Mouse (Mus musculus) midbrain, postnatal 0 days (tissue): ENCODE results near the gene Jam3. TPM values are rescaled to one million over a fixed set of nuclear protein-coding genes. Genes with fewer than 3 reads are reported as not detected.

ENCODE experiments used
- ATAC-seq: fragments of 200-750 bp; cut with Nextera tagmentation; 2 replicates; pipeline ENCODE4 v1.8.0; 2017; ENCODE audit warnings: moderate number of reproducible peaks, mild to moderate bottlenecking, moderate TSS enrichment, moderate library complexity; ENCODE audit not compliant: low FRiP score
- DNase-seq: peaks from one replicate; pipeline ENCODE4 v3.0.0-alpha.2; 2015; ENCODE audit warnings: low spot score
- H3K27ac ChIP-seq: fragments of 300-500 bp; sonication (generic); 2 replicates; pipeline ENCODE4 v1.5.1; 2014; ENCODE audit warnings: low read depth, mild to moderate bottlenecking, low read length, mixed read lengths
- H3K27me3 ChIP-seq: fragments of 300-500 bp; sonication (generic); 2 replicates; pipeline ENCODE4 v1.6.1; 2014; ENCODE audit warnings: low read length, control low read depth, mixed read lengths; ENCODE audit not compliant: insufficient read depth
- H3K36me3 ChIP-seq: fragments of 300-500 bp; sonication (generic); 2 replicates; pipeline ENCODE4 v1.6.1; 2014; ENCODE audit warnings: low read length, control low read depth, mixed read lengths; ENCODE audit not compliant: insufficient read depth
- H3K4me1 ChIP-seq: fragments of 300-500 bp; sonication (generic); 2 replicates; pipeline ENCODE4 v1.6.1; 2014; ENCODE audit warnings: mild to moderate bottlenecking, control low read depth, antibody characterized with exemption, low read length, mixed read lengths; ENCODE audit not compliant: insufficient read depth
- H3K4me2 ChIP-seq: fragments of 300-500 bp; sonication (generic); 2 replicates; pipeline ENCODE4 v1.6.1; 2014; ENCODE audit warnings: low read depth, mild to moderate bottlenecking, low read length, mixed read lengths; ENCODE audit not compliant: poor library complexity, severe bottlenecking
- H3K4me3 ChIP-seq: fragments of 300-500 bp; sonication (generic); 2 replicates; pipeline ENCODE4 v1.5.1; 2014; ENCODE audit warnings: low read depth, mild to moderate bottlenecking, low read length, moderate library complexity
- H3K9ac ChIP-seq: fragments of 300-500 bp; sonication (generic); replicated peaks from 2 replicates; pipeline ENCODE4 v1.6.1; 2014; ENCODE audit warnings: mild to moderate bottlenecking, low read length, moderate library complexity, mixed read lengths; ENCODE audit not compliant: poor library complexity, severe bottlenecking
- H3K9me3 ChIP-seq: fragments of 300-500 bp; sonication (generic); 2 replicates; pipeline ENCODE4 v1.6.1; 2016; ENCODE audit warnings: low read length, control low read depth
- CTCF ChIP-seq: IDR thresholded peaks from 2 replicates; pipeline ENCODE4 v1.5.1; 2016; ENCODE audit warnings: antibody characterized with exemption, mild to moderate bottlenecking
- WGBS: fragments of 180-500 bp; shearing (Covaris S2); extraction: QIAGEN DNeasy Blood & Tissue Kit; methylation state at CpG from one replicate; pipeline ENCODE4 v1.1.7; 2014; 5-methylcytosine and 5-hydroxymethylcytosine counted together
- polyA plus RNA-seq: library from polyadenylated mRNA; unstranded; fragments of >200 nt; fragmentation: Nextera tagmentation; extraction: Ambion mirVana; gene quantifications from 2 replicates; pipeline ENCODE4 v1.2.1, GENCODE M21; 2015
- total RNA-seq: library from RNA; depleted of rRNA; stranded (reverse); fragments of >200 nt; gene quantifications from 2 replicates; pipeline ENCODE4 v1.2.3, GENCODE M21; 2014

Gene Jam3
- total and polyA plus RNA-seq, 2 experiments from 2014 or later, result 20.6 to 29.2 TPM

GRCm38 (mm10) chr9:27175682-27176081 lies 20.5 kb upstream of the Jam3 start:
- no peak overlapping the region for H3K9ac ChIP-seq
- H3K9me3 ChIP-seq, result no peaks in the 10 kb centered on the region
- TF ChIP-seq CTCF, result no peak
- ATAC-seq (no peak), DNase-seq (no peak)
- no peak overlapping the region for H3K27ac ChIP-seq
- 93% methylated on average over 6 of the region's 6 CpGs for WGBS
- no peaks in the 10 kb centered on the region for H3K4me1 ChIP-seq
- no peak overlapping the region for H3K4me2 ChIP-seq
- H3K4me3 ChIP-seq, result no peak overlapping the region
- H3K27me3 ChIP-seq, result no peaks in the 10 kb centered on the region
- no peaks in the 10 kb centered on the region for H3K36me3 ChIP-seq

DNA sequence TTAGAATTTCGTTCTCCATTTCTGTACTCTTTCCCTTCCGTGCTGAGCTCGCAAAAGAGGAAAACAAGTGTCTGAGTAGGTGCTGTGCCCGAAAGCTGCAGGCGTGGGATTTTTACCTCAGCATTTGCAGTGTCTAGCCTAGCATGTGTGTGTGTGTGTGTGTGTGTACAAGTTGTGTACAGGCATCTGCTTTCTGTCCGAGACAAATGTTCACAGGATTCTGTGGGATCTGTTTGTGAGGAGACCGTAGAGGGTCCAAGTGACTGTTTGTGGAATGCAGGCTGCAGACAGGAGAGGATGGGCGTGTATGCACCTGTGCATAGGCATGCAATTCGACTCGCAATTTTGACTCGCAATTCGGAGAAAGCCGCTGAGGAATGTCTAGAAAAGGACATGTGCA lies 20.0 kb upstream of the Jam3 start:
- Histone ChIP-seq H3K9ac (no peak overlapping the region), H3K36me3 (no peaks in the 10 kb centered on the region), H3K4me1 (no peaks in the 10 kb centered on the region), H3K27ac (no peak overlapping the region), H3K27me3 (no peaks in the 10 kb centered on the region), H3K9me3 (no peaks in the 10 kb centered on the region), H3K4me3 (no peak overlapping the region), H3K4me2 (no peak overlapping the region)
- WGBS, result 92% methylated on average over 13 of the region's 13 CpGs
- DNase-seq (no peak), ATAC-seq (no peak)
- TF ChIP-seq CTCF, result no peak

- 21% methylated on average over 5 of the region's 5 CpGs for WGBS
- Histone ChIP-seq H3K4me3 (no peak overlapping the region), H3K36me3 (no peaks in the 10 kb centered on the region), H3K9me3 (no peaks in the 10 kb centered on the region), H3K4me2 (no peak overlapping the region), H3K27ac (no peak overlapping the region), H3K4me1 (no peaks in the 10 kb centered on the region), H3K27me3 (no peaks in the 10 kb centered on the region), H3K9ac (no peak overlapping the region)
- DNase-seq, result peak; percentile 65
- ATAC-seq, result peak; percentile 47; the same call in 1 of the 2 replicates
- TF ChIP-seq CTCF, result no peak
Measured at GRCm38 (mm10) chr9:27174079-27174478, 18.9 kb upstream of the Jam3 start.

DNA sequence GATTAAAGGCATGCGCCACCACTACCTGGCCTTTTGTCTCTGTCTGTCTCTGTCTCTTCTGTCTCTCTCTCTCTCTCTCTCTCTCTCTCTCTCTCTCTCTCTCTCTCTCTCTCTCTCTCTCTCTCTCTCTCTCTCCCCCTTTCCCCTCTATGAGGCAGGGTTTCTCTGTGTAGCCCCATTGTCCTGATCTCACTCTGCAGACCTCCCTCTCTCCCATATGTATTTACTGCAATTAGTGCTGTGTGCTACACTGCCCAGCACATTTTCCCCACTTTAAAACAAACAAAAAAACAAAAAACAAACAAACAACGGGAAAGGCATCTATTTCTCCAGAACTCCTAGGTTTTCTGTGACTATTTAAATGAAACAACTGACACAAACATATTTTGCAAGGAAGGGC lies 18.4 kb upstream of the Jam3 start:
- no peak for TF ChIP-seq CTCF
- Histone ChIP-seq H3K9me3 (no peaks in the 10 kb centered on the region), H3K9ac (no peak overlapping the region), H3K4me2 (no peak overlapping the region), H3K36me3 (no peaks in the 10 kb centered on the region), H3K4me3 (no peak overlapping the region), H3K27ac (no peak overlapping the region), H3K4me1 (no peaks in the 10 kb centered on the region), H3K27me3 (no peaks in the 10 kb centered on the region)
- ATAC-seq (no peak), DNase-seq (no peak)
- WGBS, result 48% methylated on average over 2 of the region's 2 CpGs

DNA sequence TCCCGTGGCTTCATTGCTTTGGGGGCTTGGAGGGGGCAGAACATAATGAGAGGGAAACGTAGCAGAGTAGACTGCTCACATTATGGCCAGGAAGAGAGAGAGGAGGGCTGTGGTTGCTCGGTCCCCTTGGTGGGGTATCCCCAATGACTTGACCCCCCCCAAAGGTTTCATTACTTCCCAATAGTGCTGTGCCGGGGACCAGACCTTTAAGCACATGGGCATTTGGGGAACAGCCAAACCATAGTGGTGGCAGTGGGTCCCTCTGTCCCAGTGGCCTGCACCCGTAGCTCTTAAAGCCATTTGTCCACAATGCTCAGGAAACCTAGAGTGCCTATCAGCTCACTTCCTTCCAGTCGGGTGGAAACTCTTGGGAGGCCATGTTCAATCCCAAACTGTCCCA lies 17.6 kb upstream of the Jam3 start:
- Histone ChIP-seq H3K4me2 (no peak overlapping the region), H3K27ac (no peak overlapping the region), H3K36me3 (no peaks in the 10 kb centered on the region), H3K9ac (no peak overlapping the region), H3K4me1 (no peaks in the 10 kb centered on the region), H3K9me3 (no peaks in the 10 kb centered on the region), H3K4me3 (no peak overlapping the region), H3K27me3 (no peaks in the 10 kb centered on the region)
- 87% methylated on average over 6 of the region's 6 CpGs for WGBS
- ATAC-seq (no peak), DNase-seq (no peak)
- no peak for TF ChIP-seq CTCF

GRCm38 (mm10) chr9:27170726-27171125 lies 15.5 kb upstream of the Jam3 start:
- no peak overlapping the region for H3K27ac ChIP-seq
- H3K9me3 ChIP-seq, result no peaks in the 10 kb centered on the region
- H3K4me1 ChIP-seq, result no peaks in the 10 kb centered on the region
- H3K36me3 ChIP-seq, result no peaks in the 10 kb centered on the region
- 44% methylated on average over 3 of the region's 3 CpGs for WGBS
- no peaks in the 10 kb centered on the region for H3K27me3 ChIP-seq
- H3K4me3 ChIP-seq, result no peak overlapping the region
- DNase-seq (no peak), ATAC-seq (no peak)
- no peak for TF ChIP-seq CTCF
- H3K9ac ChIP-seq, result no peak overlapping the region
- no peak overlapping the region for H3K4me2 ChIP-seq

DNA sequence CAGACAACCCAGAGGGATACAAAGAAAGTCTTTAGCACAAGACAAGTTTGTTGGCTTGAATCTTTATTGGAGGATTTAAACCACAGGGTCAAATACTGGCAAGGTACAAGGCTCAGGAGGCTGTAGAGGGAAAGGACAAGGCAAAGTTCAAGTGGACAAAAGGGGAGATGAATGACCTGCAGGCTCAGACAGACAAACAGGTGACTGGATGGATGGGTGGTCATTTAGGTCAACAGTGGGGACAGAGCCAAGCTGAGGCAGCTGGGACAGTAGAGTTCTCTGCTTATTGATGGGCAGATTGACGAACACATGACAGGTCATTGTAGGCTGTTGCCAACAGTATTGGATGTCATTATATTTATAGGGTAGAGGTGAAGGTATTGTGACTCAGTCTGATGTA lies 11.8 kb upstream of the Jam3 start:
- ATAC-seq, result no peak
- no peak overlapping the region for H3K4me2 ChIP-seq
- no peaks in the 10 kb centered on the region for H3K36me3 ChIP-seq
- no peaks in the 10 kb centered on the region for H3K27me3 ChIP-seq
- DNase-seq, result no peak
- TF ChIP-seq CTCF, result no peak
- WGBS, result 91% methylated on average over 1 of the region's 1 CpGs
- H3K4me1 ChIP-seq, result no peaks in the 10 kb centered on the region
- no peak overlapping the region for H3K4me3 ChIP-seq
- no peak overlapping the region for H3K27ac ChIP-seq
- no peaks in the 10 kb centered on the region for H3K9me3 ChIP-seq
- no peak overlapping the region for H3K9ac ChIP-seq
